Mouse (Mus musculus) bone marrow, adult 2 months (tissue): ENCODE results near the gene Hdac8.

Source experiments
- CTCF ChIP-seq: fragments of 200-500 bp; IDR thresholded peaks from 2 replicates; pipeline ENCODE4 v1.5.1; 2011; ENCODE audit warnings: low read length, control low read depth; ENCODE audit not compliant: control insufficient read depth, insufficient read depth
- POLR2A ChIP-seq: fragments of 200-500 bp; IDR thresholded peaks from 2 replicates; pipeline ENCODE4 v1.6.1; 2011; ENCODE audit warnings: low read depth, mild to moderate bottlenecking, control low read depth, low read length, borderline replicate concordance; ENCODE audit not compliant: control insufficient read depth

DNA sequence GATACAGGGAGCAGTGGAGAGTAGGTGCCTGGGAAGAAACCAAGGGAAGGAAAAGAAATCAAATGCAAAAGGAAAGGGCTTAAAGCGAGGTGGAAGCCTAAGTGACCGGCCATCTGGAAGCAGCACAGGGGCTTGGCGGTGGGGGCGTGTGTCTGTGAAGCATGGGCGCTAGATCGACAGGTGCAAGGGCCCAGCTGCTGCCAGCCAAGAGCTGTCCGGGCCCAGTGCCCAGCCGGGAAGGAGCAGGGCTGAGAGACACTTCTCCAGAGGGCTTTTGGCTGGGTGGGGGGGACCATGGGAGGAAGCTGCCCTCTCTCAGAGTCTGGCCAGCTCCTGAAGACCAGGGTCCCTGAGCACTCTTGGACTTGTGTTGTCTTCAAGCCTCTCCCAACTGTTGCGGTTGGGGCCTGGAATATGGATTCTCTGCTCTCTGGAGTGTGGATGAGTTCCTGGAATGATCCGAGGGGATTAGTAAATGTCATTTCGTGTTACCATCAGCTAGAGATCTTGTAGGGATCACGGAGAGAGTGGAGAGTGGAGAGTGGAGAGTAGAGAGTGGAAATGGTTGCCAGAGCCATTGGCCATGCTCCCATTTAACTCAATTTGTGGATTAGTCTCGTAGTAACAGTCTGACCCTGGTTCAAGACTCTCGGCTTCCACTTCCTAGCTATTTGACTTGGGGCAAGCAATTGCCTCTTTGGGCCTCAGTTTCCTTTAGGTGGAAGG lies 242.4 kb downstream of the Hdac8 start:
- TF ChIP-seq POLR2A: no peak
- no peak for TF ChIP-seq CTCF
